Mouse (Mus musculus) limb, embryonic 10.5 days (tissue): ENCODE measurements at regions not wholly inside any gene's neighbourhood (a gene's known extent, or its start where the extent isn't known, plus 50 kb on each side); places are given as distances from the start of the nearest gene placed in this dataset.
"Not testable (repeated sequence)": the region's sequence is repeated elsewhere in the genome, so short reads cannot be mapped to it uniquely, and the experiment has no call there.

ENCODE experiments used
- DNase-seq: peaks from one replicate; pipeline ENCODE4 v3.0.0-alpha.2; 2017; ENCODE audit warnings: low spot score
- H3K27ac ChIP-seq: fragments of 300-500 bp; sonication (generic); 2 replicates; pipeline ENCODE4 v1.5.1; 2016; ENCODE audit warnings: mild to moderate bottlenecking
- H3K27me3 ChIP-seq: fragments of 300-500 bp; sonication (generic); 2 replicates; pipeline ENCODE4 v1.6.1; 2016; ENCODE audit warnings: low read depth, mild to moderate bottlenecking; ENCODE audit not compliant: poor library complexity, severe bottlenecking
- H3K36me3 ChIP-seq: fragments of 300-500 bp; sonication (generic); 2 replicates; pipeline ENCODE4 v1.6.1; 2016; ENCODE audit warnings: mild to moderate bottlenecking, moderate library complexity
- H3K4me1 ChIP-seq: fragments of 300-500 bp; sonication (generic); 2 replicates; pipeline ENCODE4 v1.6.1; 2016
- H3K4me3 ChIP-seq: fragments of 300-500 bp; sonication (generic); 2 replicates; pipeline ENCODE4 v1.5.1; 2016; ENCODE audit warnings: mild to moderate bottlenecking, moderate library complexity
- H3K9me3 ChIP-seq: fragments of 300-500 bp; sonication (generic); replicated peaks from 2 replicates; pipeline ENCODE4 v1.6.1; 2016; ENCODE audit warnings: mild to moderate bottlenecking
- WGBS: fragments of 180-500 bp; shearing (Covaris S2); methylation state at CpG from one replicate; pipeline ENCODE4 v1.1.7; 2016; 5-methylcytosine and 5-hydroxymethylcytosine counted together

DNA sequence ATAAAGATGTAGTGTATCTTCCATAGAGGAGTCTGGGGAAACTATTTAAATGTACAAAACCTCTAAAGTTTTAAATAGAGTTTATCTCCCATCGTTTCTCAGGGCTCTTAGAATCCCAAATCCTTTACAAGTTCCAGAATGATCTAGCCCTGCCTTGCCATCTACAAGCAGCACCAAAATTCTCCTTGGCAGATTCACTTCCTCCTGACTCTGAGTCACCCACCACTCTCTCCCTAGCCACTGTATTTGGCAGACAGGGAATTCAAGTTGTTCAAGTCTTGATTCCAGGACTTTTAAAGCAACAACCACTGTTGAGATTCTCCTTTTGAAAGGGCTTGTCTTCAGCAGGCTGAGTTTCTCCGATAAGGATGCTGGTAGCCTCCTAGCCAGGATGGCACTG lies 77.1 kb upstream of the Fam78b start:
- no peak for DNase-seq
- 89% methylated on average over 2 of the region's 2 CpGs for WGBS
- no peaks in the 10 kb centered on the region for H3K9me3 ChIP-seq

GRCm38 (mm10) chr1:166926078-166926477 lies 75.1 kb upstream of the Fam78b start:
- Histone ChIP-seq H3K36me3 (no peaks in the 10 kb centered on the region), H3K9me3 (no peaks in the 10 kb centered on the region), H3K27me3 (no peaks in the 10 kb centered on the region), H3K4me3 (no peak overlapping the region), H3K4me1 (no peaks in the 10 kb centered on the region), H3K27ac (no peak overlapping the region)
- no peak for DNase-seq
- WGBS: 59% methylated on average over 4 of the region's 4 CpGs

More for the DNA sequence above, 77.1 kb upstream of the Fam78b start:
- H3K27ac ChIP-seq: no peak overlapping the region
- H3K36me3 ChIP-seq: no peaks in the 10 kb centered on the region
- H3K27me3 ChIP-seq: no peaks in the 10 kb centered on the region
- no peaks in the 10 kb centered on the region for H3K4me1 ChIP-seq
- H3K4me3 ChIP-seq: no peak overlapping the region

GRCm38 (mm10) chr1:166939744-166940143 lies 61.5 kb upstream of the Fam78b start:
- not testable (repeated sequence) for DNase-seq, H3K4me1 ChIP-seq, H3K36me3 ChIP-seq, H3K27ac ChIP-seq, H3K27me3 ChIP-seq, H3K9me3 ChIP-seq
- H3K4me3 ChIP-seq: peak overlapping the region; percentile 29
- WGBS: 75% methylated on average over 9 of the region's 9 CpGs

DNA sequence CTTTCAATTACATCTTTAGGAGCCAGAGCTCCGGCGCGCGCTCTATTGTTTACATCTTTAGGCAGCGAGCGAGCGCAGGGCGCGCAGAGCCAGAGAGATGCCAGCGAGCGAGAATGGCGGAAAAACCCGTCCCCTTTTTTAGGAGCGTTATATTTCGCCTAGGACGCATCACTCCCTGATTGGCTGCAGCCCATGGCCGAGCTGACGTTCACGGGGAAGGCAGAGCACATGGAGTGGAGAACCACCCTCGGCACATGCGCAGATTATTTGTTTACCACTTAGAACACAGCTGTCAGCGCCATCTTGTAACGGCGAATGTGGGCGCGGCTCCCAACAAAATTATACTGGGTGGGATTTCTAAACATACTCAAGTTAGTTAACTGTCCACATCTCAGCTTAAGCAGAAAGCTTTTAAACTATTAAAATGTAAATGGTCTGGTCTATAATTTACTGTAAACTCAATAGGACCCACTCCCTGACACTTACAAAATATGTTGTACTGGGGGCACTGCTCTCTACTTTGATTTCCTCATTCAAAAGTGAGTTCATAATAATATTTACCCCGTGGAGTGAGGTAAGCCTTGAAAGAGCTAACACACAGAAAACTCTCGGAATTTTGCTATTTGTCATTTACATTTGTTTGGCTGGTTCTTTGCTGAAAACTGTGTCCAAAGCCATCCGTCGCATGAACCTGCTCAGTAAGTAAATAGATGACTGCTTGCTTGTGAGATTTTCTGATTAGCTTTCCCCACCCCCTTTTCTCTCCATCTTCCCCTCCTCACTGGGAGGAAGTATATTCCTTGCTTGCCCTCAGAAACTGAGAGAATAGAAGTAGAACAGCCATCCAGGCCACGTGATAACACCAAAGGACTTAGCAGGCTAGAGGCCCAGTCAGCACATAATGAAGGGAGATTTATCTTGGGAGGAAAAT lies 60.8 kb upstream of the Fam78b start:
- H3K9me3 ChIP-seq, H3K4me1 ChIP-seq, H3K36me3 ChIP-seq, H3K27me3 ChIP-seq, H3K27ac ChIP-seq, DNase-seq: not testable (repeated sequence)
- peak overlapping the region; percentile 29 for H3K4me3 ChIP-seq
- WGBS: 59% methylated on average over 31 of the region's 31 CpGs

DNA sequence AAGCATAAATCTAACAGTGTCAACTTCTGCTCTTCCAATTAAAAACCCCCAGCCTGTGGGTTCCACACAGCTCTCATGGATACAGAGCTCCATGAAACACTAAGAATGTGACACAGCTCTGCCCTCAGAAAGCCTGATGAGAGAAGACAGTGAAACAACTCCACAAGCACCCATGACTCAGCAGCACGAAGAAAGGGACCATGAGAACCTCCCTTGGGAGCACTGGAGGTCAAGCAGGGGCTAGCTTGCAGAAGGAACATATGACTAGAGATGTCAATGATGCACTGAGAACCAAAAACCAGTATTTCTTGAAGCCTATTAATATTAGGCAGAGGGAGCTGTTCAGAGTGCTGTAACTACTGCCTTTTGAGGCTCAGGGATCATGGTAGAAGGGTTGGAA lies 59.0 kb upstream of the Fam78b start:
- Histone ChIP-seq H3K9me3 (no peaks in the 10 kb centered on the region), H3K4me1 (no peaks in the 10 kb centered on the region), H3K27me3 (no peaks in the 10 kb centered on the region), H3K27ac (no peak overlapping the region), H3K4me3 (no peak overlapping the region), H3K36me3 (no peaks in the 10 kb centered on the region)
- no peak for DNase-seq
- 79% methylated on average over 1 of the region's 1 CpGs for WGBS

GRCm38 (mm10) chr1:166944540-166944939 lies 56.7 kb upstream of the Fam78b start:
- no peak overlapping the region for H3K4me3 ChIP-seq
- H3K9me3 ChIP-seq: no peaks in the 10 kb centered on the region
- no peaks in the 10 kb centered on the region for H3K36me3 ChIP-seq
- no peak for DNase-seq
- 89% methylated on average over 7 of the region's 7 CpGs for WGBS
- peaks cover 10% of the 10 kb centered on the region for H3K4me1 ChIP-seq
- no peaks in the 10 kb centered on the region for H3K27me3 ChIP-seq
- no peak overlapping the region for H3K27ac ChIP-seq

DNA sequence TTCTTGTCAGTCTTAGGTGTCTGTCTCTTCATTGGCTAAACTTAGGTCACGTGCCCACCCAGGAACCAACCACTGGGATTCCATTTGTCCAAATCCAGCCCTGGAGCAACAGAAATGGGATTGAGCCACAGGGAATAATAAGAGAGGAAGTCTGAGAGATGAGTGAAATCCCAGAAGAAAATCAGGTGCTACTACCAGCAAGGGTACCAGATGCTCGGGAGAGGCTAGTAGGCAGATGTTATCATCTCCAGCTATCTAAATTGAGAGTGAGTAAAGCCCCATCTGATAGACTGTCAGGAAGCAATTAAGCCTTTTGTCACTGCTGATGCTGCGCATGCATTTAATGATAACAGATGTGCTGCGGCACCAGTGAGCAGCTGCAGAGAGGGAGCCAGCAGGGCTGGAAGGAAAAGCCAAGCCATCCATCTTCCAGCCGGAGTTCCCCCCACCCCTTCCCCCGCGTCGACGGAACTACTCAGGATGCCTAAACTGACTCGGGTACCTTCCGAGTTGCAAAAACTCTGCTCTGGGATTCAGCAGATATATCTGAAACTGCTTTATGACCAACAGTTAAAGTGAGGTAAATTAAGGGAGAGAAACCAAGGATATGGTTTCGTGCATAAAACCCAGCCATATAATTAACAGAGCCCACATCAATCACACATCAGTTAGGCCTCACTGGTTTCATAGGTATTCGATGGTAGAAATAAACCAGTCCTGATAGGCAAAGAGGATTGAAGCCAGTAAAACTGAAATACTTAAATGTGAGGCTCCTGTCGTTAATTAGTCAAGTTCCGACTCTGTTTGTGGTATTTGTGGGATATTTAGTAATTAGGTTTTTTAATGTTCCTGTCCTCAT lies 53.1 kb upstream of the Fam78b start:
- Histone ChIP-seq H3K27ac (no peak overlapping the region), H3K9me3 (no peaks in the 10 kb centered on the region), H3K36me3 (no peaks in the 10 kb centered on the region), H3K4me3 (peak overlapping the region; percentile 22; the same call in 1 of the 2 replicates), H3K27me3 (no peaks in the 10 kb centered on the region), H3K4me1 (peaks cover 10% of the 10 kb centered on the region)
- WGBS: 19% methylated on average over 15 of the region's 15 CpGs
- DNase-seq: peak; percentile 63
